Mouse (Mus musculus): ENCODE measurements around the gene Ubn1.
A peak's percentile ranks its signal among the peaks of the same experiment; 100 is the strongest.

DNA sequence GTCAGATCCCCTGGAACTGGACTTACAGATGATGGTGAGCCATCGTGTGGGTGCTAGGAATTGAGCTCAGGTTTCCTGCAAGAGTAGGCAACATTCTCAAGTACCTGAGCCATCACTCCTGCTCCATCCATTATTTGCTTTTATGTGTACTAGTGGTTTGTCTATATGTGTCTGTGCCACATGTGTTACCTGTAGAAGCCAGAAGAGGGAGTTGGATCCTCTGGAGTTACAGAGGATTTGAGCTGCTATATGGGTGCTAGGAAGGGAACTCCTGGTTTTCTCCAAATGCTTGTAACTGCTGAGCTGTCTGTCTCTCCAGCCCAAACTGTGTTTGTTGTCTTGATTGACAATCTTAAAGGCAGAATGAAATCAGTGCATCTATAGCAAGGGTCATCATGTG is 8.3 kb downstream of the Ubn1 start:
- TF ChIP-seq EP300 (IDR thresholded peaks at IDR 0.05) (no peak), CTCF (IDR thresholded peaks at IDR 0.05) (peak; percentile 65)

All from lung, postnatal 0 days (tissue).